Mouse (Mus musculus): Measurements from ENCODE around the gene Snhg11.
"Not testable (repeated sequence)": the region's sequence is repeated elsewhere in the genome, so short reads cannot be mapped to it uniquely, and the experiment has no call there.

Snhg11 gene

GRCm38 (mm10) chr2:158369474-158370172 lies 5.8 kb upstream of the Snhg11 start:
- no peak for DNase-seq (ENCODE audit: low spot score in 2 of 2)

GRCm38 (mm10) chr2:158370173-158370550 lies 5.3 kb upstream of the Snhg11 start:
- no peak for DNase-seq (ENCODE audit: low spot score in 2 of 2)

GRCm38 (mm10) chr2:158373061-158373460 lies 2.4 kb upstream of the Snhg11 start:
- no peak for DNase-seq (ENCODE audit: low spot score in 2 of 2)

GRCm38 (mm10) chr2:158373516-158373915 lies 1.9 kb upstream of the Snhg11 start:
- DNase-seq (ENCODE audit: low spot score in 2 of 2) = no peak

GRCm38 (mm10) chr2:158376123-158376687 lies 767 bp downstream of the Snhg11 start:
- DNase-seq (ENCODE audit: low spot score in 2 of 2) = no peak

- DNase-seq (ENCODE audit: low spot score in 2 of 2) = no peak
These were observed 1.4 kb downstream of the Snhg11 start for GRCm38 (mm10) chr2:158376798-158377197.

GRCm38 (mm10) chr2:158377811-158378210 lies 2.4 kb downstream of the Snhg11 start:
- DNase-seq (ENCODE audit: low spot score in 2 of 2) = no peak

GRCm38 (mm10) chr2:158379354-158380078 lies 4.1 kb downstream of the Snhg11 start:
- peak; percentile 49 to 63 for DNase-seq (ENCODE audit: low spot score in 2 of 2)

GRCm38 (mm10) chr2:158386072-158386471 lies 10.6 kb downstream of the Snhg11 start:
- DNase-seq (ENCODE audit: low spot score in 2 of 2) = no peak

GRCm38 (mm10) chr2:158389421-158389820 lies 14.0 kb downstream of the Snhg11 start:
- DNase-seq (ENCODE audit: low spot score in 2 of 2) = no peak

- DNase-seq (ENCODE audit: low spot score in 2 of 2) = no peak
These were observed 20.9 kb downstream of the Snhg11 start for GRCm38 (mm10) chr2:158396369-158396768.

GRCm38 (mm10) chr2:158397140-158397539 lies 21.7 kb downstream of the Snhg11 start:
- DNase-seq (ENCODE audit: low spot score in 2 of 2) = not testable (repeated sequence)

GRCm38 (mm10) chr2:158402915-158403314 lies 27.5 kb downstream of the Snhg11 start:
- DNase-seq (ENCODE audit: low spot score in 2 of 2) = no peak

GRCm38 (mm10) chr2:158408997-158409594 lies 33.7 kb downstream of the Snhg11 start:
- DNase-seq (ENCODE audit: low spot score in 2 of 2) = no peak

GRCm38 (mm10) chr2:158409595-158410021 lies 34.2 kb downstream of the Snhg11 start, which contains the start of gene Ralgapb:
TSS of gene Ralgapb (plus strand) at chr2:158409848.
- peak; percentile 98 to 99 for DNase-seq (ENCODE audit: low spot score in 2 of 2)

- DNase-seq (ENCODE audit: low spot score in 2 of 2) = peak; percentile 37 to 44
These were observed 34.9 kb downstream of the Snhg11 start for GRCm38 (mm10) chr2:158410022-158411014.

GRCm38 (mm10) chr2:158413240-158413639 lies 37.8 kb downstream of the Snhg11 start:
- no peak for DNase-seq (ENCODE audit: low spot score in 2 of 2)

GRCm38 (mm10) chr2:158415826-158416225 lies 40.4 kb downstream of the Snhg11 start:
- DNase-seq (ENCODE audit: low spot score in 2 of 2) = no peak

- no peak for DNase-seq (ENCODE audit: low spot score in 2 of 2)
These were observed 43.2 kb downstream of the Snhg11 start for GRCm38 (mm10) chr2:158418663-158419062.

Data from natural killer cell, adult 2 months (primary cell).